Mouse (Mus musculus): ENCODE results near the gene Mrpl19.

Mrpl19 gene

GRCm38 (mm10) chr6:81933281-81933680 is 32.5 kb downstream of the Mrpl19 start:
- no peak for DNase-seq (ENCODE audit: low read depth, low spot score)

GRCm38 (mm10) chr6:81929402-81929801 is 36.4 kb downstream of the Mrpl19 start:
- no peak for DNase-seq (ENCODE audit: low read depth, low spot score)

- DNase-seq (ENCODE audit: low read depth, low spot score) = no peak
Measured at GRCm38 (mm10) chr6:81924304-81924703, 41.5 kb downstream of the Mrpl19 start.

GRCm38 (mm10) chr6:81923523-81924142 is 42.1 kb downstream of the Mrpl19 start, which contains the start of gene Gcfc2:
Gcfc2 (plus strand) TSS chr6:81923669.
- DNase-seq (ENCODE audit: low read depth, low spot score) = peak; percentile 91

- no peak for DNase-seq (ENCODE audit: low read depth, low spot score)
Measured at GRCm38 (mm10) chr6:81912177-81912576, 53.6 kb downstream of the Mrpl19 start.

GRCm38 (mm10) chr6:81911713-81912112 is 54.0 kb downstream of the Mrpl19 start:
- DNase-seq (ENCODE audit: low read depth, low spot score) = no peak

GRCm38 (mm10) chr6:81911244-81911643 is 54.5 kb downstream of the Mrpl19 start:
- no peak for DNase-seq (ENCODE audit: low read depth, low spot score)

- DNase-seq (ENCODE audit: low read depth, low spot score) = no peak
Measured at GRCm38 (mm10) chr6:81910302-81910855, 55.4 kb downstream of the Mrpl19 start.

Measured in CD4-positive helper T cell, adult 2 months (primary cell).